Mouse (Mus musculus): ENCODE measurements around the gene Nrg4.

The Nrg4 gene

DNA sequence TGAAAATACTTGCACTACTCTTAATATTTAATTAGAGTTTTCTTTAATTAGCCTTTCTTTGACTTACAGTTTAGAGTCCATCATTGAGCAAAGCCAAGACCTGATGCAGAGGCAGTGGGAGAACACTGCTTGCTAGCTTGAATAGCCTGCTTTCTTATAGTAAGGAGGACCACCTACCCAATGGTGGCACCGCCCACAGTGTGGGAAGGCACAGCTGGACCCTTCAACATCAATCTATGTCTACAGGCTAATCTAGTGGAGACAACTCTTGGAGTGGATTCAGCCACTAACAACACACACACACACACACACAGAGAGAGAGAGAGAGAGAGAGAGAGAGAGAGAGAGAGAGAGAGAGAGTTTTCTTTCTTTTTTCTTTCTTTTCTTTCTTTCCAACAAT, 1.6 kb downstream of the Nrg4 start:
- in situ Hi-C loops (cut with MboI; ENCODE audit: low pct_unique_long_range_greater_than_20kb in 1 of 2, low sequenced_read_pairs in 2 of 2, unreplicated experiment in 1 of 2): no loop called here

DNA sequence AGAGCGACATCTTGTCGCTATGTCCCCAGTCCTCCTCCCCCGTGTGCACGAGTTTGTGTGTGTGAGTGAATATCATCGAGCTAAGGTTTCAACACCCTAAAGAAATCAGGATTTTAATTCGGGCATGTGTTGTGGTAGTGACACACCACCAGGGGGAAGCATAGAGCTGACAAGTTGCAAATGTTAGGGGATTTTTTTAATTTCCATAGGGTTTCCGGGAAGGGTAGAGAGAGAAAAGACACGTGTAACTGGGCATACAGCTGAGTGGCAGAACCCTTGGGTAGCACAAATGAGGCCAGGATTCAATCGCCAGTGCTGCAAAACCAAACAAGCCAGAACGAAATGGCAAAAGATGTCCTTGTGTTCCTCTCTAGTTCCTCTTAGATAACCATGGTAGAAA, 2.1 kb downstream of the Nrg4 start:
- in situ Hi-C loops (cut with MboI; ENCODE audit: low pct_unique_long_range_greater_than_20kb in 1 of 2, low sequenced_read_pairs in 2 of 2, unreplicated experiment in 1 of 2): no loop called here

DNA sequence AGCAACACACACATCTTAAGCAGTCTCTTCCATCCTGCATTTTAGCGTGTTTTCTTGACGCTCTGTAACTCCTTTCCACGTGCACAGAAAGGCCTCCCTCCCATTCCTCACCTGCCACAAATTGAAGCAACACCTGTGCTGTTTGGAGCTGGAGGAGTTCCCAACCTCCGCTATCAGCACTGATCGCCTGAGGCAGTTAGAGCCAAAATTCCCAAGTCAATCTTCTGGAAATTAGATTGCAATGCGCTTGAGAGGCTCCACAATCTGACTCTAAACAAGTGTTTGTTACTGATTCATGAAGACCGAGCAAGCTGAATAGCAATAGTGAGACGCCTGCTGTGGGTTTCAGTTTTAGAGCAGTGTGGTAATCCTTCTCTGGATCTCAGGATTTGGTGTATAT, 2.6 kb downstream of the Nrg4 start:
- in situ Hi-C loops (cut with MboI; ENCODE audit: low pct_unique_long_range_greater_than_20kb in 1 of 2, low sequenced_read_pairs in 2 of 2, unreplicated experiment in 1 of 2): no loop called here

DNA sequence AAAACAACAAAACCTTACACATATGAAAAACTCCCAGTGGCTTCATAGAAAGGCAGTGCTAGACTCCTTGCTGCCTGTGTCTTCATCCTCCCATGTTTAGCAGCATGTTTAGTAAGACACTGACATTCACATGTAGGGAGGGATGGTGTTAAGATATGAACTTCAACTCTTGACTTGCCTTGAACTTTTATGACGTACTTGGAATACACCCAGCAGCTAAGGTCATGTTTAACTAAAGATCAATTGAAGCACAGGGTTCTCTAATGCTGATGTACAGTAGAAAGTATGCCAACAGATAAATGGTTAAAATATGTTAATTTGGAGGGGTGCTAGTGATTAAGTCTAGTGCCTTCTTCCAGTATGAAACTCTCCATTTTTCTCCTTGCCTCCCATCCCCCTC, 4.0 kb downstream of the Nrg4 start:
- in situ Hi-C loops (cut with MboI; ENCODE audit: low pct_unique_long_range_greater_than_20kb in 1 of 2, low sequenced_read_pairs in 2 of 2, unreplicated experiment in 1 of 2): no loop called here

DNA sequence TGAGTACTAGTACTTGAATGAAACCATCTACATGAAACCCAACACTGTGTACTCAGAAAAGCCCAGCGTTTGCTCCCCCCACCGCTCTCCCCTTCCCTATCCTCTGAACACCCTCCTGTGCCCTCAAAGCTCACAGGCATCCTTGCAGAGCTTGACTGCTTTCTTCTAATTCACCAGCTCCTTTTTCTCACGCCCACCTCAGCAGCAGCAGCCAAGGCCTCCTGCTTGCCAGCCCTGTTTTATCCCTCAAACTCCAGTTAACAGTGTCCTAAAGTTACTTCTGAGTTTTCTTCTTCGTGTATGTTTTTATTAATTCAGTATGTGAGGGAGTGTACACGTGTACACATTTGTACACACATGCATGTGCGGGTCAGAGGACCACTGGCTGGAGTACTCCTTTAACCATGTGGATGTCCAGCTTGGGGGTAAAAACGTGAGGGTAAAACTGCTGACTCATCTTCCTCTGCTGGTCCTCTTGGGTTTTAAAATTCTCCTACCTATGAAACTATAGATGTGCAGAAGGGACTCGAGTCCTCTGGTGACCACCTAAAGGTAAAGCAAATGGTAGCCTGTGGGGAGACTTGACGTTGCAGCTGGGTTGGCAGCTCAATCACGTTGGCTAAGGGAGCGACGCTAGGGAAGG, 12.9 kb downstream of the Nrg4 start:
- in situ Hi-C loops (cut with MboI; ENCODE audit: low pct_unique_long_range_greater_than_20kb in 1 of 2, low sequenced_read_pairs in 2 of 2, unreplicated experiment in 1 of 2): no loop called here

DNA sequence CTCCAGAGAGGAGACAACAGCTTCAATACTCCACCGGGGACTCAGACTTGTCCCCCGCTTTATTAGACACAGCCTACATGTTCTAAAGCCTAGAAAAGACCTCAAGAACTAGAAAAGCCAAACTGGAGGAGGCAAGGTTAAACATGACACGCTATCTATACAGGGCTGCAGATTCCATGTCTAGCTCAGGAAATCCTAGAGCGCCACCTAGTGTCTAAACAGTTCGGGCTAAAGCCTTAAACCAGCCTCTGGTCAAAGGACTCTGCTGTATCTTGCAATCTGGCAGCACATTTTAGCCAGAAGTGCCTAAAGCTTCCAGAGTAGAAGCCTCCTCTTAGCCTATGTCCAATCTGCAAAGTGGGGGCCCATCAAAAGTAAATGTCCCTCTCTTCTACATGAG, 15.1 kb downstream of the Nrg4 start:
- in situ Hi-C loops (cut with MboI; ENCODE audit: low pct_unique_long_range_greater_than_20kb in 1 of 2, low sequenced_read_pairs in 2 of 2, unreplicated experiment in 1 of 2): no loop called here

DNA sequence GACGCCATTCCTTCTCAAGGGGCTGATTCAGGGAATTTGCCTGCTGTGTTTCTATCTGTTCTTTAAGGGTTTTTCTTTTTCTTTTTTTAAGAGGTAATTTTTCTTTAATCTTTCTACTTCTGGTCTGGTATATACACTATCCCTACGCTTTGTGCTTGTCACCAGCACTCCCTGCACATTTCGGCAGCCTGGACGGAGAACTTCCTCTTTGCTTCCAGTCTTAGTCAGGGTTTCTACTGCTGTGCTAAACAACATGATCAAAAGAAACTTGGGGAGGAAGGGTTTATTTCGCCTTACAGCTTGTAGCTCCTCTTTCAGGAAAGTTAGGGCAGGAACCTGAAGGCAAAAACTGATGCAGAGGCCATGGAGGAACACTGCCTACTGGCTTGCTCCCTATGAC, 18.2 kb downstream of the Nrg4 start:
- in situ Hi-C loops (cut with MboI; ENCODE audit: low pct_unique_long_range_greater_than_20kb in 1 of 2, low sequenced_read_pairs in 2 of 2, unreplicated experiment in 1 of 2): no loop called here

DNA sequence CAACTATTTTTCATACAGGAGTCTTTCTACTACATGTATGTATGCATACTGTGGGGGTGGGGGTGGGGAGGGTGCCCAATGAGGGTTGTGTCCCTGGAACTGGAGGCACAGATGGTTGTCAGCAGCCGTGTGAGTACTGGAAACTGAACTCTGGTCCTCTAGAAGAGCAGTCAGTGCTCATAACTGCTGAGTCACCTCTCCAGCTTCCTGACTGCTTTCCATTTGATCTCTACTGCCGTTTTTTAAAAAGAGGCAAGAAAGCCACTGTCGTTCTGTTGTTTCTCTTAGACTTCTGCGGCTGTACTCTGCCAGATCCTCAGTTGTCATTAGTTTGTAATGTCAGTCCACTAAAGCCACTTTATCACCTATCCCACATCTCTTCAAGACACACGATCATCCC, 19.1 kb downstream of the Nrg4 start:
- in situ Hi-C loops (cut with MboI; ENCODE audit: low pct_unique_long_range_greater_than_20kb in 1 of 2, low sequenced_read_pairs in 2 of 2, unreplicated experiment in 1 of 2): no loop called here

DNA sequence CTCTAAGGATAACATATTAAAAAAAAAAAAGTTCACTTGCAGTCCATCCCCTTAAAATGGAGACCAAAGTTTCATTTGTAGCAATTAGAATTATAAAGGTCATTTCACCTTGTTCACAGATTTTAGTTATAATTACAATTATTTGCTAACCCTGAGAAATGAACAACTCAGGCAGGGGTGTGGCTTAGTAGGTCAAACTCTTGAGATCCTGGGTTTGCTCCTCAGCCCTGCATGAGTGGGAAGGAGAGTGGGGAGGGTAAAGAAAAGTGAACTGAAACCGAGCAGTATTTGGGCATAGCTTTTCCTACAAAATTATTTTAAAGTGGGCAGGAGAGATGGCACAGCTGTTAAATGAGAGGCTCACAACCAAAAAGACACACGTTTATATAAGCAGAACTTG, 19.6 kb downstream of the Nrg4 start:
- in situ Hi-C loops (cut with MboI; ENCODE audit: low pct_unique_long_range_greater_than_20kb in 1 of 2, low sequenced_read_pairs in 2 of 2, unreplicated experiment in 1 of 2): no loop called here

DNA sequence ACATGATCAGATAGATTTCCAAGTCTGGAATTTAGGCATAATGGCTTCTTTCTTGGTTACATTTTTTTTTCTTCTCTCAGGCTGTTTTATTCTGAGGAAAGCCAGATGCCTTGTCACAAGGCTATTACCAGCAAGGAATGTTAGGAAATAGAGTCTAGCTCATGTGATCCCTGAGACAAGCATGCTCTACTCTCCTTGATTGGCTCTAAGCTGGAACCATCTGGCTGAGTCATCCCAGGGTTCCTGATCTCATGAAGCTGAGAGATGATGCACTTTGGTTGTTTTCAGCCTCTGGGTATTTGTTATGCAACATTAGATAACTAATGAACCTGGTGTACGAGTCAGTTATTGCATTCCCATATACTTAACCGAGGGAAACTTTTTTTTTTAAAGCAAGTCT, 30.4 kb downstream of the Nrg4 start:
- in situ Hi-C loops (cut with MboI; ENCODE audit: low pct_unique_long_range_greater_than_20kb in 1 of 2, low sequenced_read_pairs in 2 of 2, unreplicated experiment in 1 of 2): no loop called here

DNA sequence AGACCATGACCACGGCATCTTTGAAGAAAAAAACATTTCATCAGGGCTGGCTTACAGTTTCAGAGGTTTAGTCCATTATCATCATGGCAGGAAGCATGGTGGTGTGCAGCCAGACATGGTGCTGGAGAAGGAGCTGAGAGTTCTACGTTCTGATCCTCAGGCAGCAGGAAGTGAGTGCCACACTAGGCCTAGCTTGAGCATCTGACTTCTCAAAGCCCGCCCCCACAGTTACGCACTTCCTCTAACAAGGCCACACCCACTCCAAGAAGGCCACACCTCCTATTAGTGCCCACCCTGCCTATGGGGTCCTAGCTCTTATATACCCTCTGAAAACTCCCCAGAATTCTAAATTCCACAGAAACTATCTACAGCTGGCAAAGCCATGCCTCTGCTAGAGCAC, 34.7 kb downstream of the Nrg4 start:
- in situ Hi-C loops (cut with MboI; ENCODE audit: low pct_unique_long_range_greater_than_20kb in 1 of 2, low sequenced_read_pairs in 2 of 2, unreplicated experiment in 1 of 2): no loop called here

DNA sequence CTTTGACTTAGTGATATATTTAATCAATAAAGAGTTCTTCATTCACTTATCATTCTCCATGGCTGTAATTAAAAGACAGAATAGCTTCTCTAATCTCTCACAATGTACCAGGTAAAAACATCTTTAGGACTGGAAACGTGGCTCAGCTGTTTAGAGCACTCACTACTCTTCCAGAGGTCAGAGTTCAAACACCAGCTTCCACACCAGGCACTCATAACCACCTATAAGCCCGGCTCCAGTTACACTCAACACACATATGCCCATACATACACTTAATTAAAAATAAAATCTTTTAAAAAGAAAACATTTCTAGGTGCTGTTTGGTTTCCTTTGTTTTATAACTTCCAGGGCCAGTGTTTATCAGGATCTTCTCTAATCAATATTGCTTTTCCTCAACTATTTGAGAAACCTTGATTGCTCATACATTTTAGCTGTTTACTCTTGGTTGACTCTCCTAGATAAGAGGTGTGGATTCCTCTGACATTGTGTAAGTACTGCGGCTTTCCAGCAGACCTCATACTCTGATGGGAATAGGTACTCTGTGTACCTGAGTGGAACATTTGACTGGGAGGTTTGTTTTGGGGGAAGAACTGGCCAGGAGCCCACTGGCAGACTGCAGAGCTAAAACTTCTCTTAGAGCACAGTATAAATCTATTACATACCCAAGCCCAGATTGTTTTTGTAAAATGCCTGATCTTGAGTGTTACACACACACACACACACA, 37.0 kb downstream of the Nrg4 start:
- in situ Hi-C loops (cut with MboI; ENCODE audit: low pct_unique_long_range_greater_than_20kb in 1 of 2, low sequenced_read_pairs in 2 of 2, unreplicated experiment in 1 of 2): no loop called here

DNA sequence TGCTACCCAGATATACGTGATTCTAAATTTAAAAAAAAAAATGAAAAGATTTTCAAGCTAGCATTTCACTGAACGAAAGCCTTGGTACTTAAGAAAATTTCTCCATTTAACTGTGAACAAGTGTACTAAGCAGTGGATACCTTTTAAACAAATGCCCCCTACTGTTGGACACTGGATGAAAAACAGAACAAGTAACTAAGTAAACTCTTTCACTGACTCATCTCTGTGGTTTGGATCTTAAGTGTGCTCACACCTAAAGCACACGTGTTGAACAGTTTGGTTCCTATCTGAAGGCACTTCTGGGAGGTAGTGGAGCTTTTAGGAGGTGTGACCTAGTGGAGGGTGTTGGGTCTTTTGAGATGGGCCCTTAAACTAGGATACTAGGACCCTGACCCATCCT, 41.4 kb downstream of the Nrg4 start:
- in situ Hi-C loops (cut with MboI; ENCODE audit: low pct_unique_long_range_greater_than_20kb in 1 of 2, low sequenced_read_pairs in 2 of 2, unreplicated experiment in 1 of 2): no loop called here

DNA sequence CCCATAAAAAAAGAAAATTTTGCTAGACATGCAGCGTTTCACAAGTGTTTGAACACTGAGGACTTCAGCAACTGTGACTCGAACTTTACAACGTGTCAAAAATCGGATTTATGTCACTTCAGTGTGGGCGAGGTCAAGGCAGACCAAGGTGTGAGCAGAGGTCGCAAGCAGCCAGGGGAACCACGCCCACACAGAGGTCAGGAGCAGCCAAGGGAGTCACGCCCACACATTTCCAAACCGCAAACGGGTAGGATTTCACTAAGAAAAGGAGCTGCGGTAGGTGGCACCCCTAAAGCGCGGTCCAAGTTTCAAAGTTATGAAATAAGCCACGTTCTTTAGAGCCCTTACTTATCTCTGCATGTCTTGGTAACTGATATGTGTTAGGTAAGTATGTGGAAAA, 43.1 kb downstream of the Nrg4 start:
- in situ Hi-C loops (cut with MboI; ENCODE audit: low pct_unique_long_range_greater_than_20kb in 1 of 2, low sequenced_read_pairs in 2 of 2, unreplicated experiment in 1 of 2): no loop called here

DNA sequence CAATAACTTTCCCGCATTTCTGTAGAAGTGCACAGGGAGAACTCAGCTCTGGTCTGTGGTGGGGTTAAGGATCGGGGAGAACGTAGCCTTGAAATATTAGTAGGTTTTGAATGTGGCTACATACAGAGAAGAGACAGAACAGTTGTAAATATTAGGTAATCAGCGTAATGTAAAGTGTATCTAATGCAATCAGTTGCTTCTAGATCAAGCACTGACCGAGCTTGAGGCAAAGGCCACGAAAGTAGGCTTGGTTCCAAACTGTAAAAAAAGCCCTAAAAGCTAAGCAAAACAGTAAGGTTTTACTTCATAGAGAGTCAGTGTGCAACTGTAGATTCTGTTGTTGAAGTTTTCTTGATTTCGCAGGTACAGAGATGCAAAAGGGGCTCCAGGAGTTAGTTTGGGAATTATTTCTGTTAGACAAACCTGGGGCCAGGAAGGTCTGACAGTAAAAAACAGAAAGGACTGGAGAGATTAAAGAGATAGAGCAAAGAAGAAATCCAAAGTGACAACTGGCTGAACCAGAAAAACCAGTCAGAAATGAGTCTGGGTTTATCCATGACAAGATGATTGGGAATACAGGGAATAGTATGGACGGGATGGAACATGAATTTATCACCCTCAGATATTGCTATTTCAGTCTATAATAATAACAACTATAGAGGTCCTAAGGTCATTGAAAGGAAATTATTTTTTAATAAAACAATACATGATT, 47.4 kb downstream of the Nrg4 start:
- in situ Hi-C loops (cut with MboI; ENCODE audit: low pct_unique_long_range_greater_than_20kb in 1 of 2, low sequenced_read_pairs in 2 of 2, unreplicated experiment in 1 of 2): no loop called here

DNA sequence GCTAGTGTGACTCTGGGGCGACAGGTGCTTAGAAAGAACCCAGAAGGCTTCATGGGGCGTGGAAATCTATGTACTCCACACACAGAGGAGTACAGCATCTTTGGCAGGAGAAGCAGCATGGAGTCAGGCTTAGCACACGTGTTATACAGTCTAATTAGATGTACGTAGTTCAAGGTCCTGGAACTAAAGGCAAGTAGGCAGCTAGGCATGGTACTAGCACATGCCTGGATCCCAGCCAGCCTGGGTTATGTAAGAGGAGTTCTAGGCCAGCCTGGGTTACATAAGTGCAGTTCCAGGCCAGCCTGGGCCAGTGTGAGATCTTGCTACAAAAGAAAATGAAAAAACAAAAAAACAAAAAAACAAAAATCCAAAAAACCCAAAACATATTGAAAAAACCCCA, 49.1 kb downstream of the Nrg4 start:
- in situ Hi-C loops (cut with MboI; ENCODE audit: low pct_unique_long_range_greater_than_20kb in 1 of 2, low sequenced_read_pairs in 2 of 2, unreplicated experiment in 1 of 2): no loop called here

DNA sequence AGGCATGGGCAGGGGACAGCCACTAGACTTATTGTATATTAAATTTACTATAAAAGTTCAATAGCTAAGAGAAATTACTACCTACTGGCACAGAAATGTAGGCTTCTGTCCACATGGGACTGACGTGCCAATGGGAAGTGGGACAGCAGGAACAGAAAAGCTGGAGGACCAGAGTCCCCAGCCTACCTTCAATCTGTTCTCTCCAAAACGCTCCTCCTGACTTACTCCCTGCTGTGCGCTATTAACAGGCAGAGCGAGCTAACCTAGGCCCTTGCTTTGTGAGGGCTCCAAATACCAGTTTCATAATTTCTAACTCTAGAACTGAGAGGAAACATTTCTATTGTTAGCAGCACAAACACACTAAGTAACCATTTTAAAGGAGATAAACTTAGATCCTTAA, 52.7 kb downstream of the Nrg4 start:
- in situ Hi-C loops (cut with MboI; ENCODE audit: low pct_unique_long_range_greater_than_20kb in 1 of 2, low sequenced_read_pairs in 2 of 2, unreplicated experiment in 1 of 2): no loop called here

DNA sequence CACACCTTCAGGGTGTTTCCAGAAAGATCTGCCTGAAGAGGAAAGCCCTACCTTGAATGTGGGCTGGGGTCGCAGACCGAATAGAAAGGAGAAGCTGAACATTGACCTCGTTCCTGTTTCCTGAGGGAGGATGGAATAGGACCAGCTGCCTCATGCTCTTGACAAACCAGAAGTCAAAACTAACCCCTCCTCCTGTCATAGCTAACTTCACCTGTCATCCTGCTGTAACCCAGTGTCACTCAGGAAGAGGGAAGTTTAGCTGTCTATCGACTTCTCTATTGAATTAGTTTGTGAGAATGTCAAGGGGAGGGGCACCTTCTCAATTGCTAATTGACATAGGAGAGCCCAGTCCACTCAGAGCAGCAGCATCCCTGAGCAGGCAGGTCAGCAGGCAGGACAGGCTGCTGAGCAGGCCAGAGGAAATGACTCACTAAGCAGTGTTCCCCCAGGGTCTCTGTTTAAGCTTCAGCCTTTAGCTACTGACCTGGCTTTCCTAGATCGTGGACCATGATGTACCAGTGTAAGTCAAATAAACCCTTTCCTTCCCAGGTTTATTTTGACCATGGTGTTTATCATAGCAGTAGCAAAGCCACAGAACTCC, 54.6 kb downstream of the Nrg4 start:
- in situ Hi-C loops (cut with MboI; ENCODE audit: low pct_unique_long_range_greater_than_20kb in 1 of 2, low sequenced_read_pairs in 2 of 2, unreplicated experiment in 1 of 2): no loop called here

Measured in mouse embryonic stem cell (cell line).